8 mouse cellular contexts compared by ENCODE assay signal in the genomic region with DNA sequence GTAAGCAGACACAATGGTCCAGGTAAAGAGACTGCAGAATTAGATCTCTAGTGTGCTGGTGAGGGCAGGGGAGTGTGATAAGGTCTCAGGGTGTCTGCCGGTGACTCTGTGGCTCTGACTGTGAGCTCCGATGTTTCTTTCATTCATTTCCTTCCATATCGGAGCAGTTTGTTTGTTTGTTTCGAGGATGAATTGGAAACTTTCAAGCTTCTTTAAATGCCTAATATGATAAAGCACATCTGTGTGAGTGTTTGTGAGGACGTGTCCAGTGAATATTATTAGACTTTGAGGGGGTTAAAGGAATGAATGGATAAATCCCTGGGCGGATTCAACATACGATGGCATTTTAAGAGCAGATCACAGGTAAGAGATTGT. TPM values are rescaled to one million over a fixed set of nuclear protein-coding genes. Genes with fewer than 3 reads are reported as not detected.
A peak's percentile ranks its signal among the peaks of the same experiment; 100 is the strongest.
DNase-seq lines count a peak whose midpoint lies in the region; ATAC-seq and TF ChIP-seq lines count a peak whose summit lies in the region.

No protein-coding gene starts in this region.

- H3K9me3 ChIP-seq in liver, embryonic 13.5 days (replicated peaks), result no peaks in the 10 kb centered on the region

- DNase-seq in cerebellum, adult 2 months, result peak in 1 of 2 experiments; percentile 15
- peak; percentile 15 for DNase-seq in thymus, postnatal 0 days (ENCODE audit: low spot score)
- no peak for DNase-seq in thymus, postnatal 10 days (ENCODE audit: low spot score in 2 of 2)
- no peak for DNase-seq in liver, embryonic 13.5 days
- no peak for DNase-seq in embryo, embryonic 9.5 days (ENCODE audit: extremely low spot score)
- no peak for DNase-seq in right cerebral cortex, postnatal 36 days (ENCODE audit: low spot score in 2 of 2)
- no peak for DNase-seq in urinary bladder, postnatal 14 days (ENCODE audit: low spot score)

- peak overlapping the region; percentile 62 for H3K4me3 ChIP-seq in cerebellum, adult 2 months (replicated peaks; ENCODE audit: insufficient read depth, low read depth, low read length)
- peak overlapping the region; percentile 72 for H3K4me3 ChIP-seq in liver, embryonic 13.5 days (replicated peaks)

- peak overlapping the region; percentile 80 for H3K4me2 ChIP-seq in liver, embryonic 13.5 days

- peaks cover 3% of the 10 kb centered on the region for H3K4me1 ChIP-seq in cerebellum, adult 2 months (ENCODE audit: control insufficient read depth, insufficient read depth, low read length)
- H3K4me1 ChIP-seq in liver, embryonic 13.5 days (replicated peaks), result peaks cover 24% of the 10 kb centered on the region

- H3K9ac ChIP-seq in liver, embryonic 13.5 days, result peak overlapping the region; percentile 75

- no peak overlapping the region for H3K27ac ChIP-seq in cerebellum, adult 2 months (ENCODE audit: insufficient read depth, low read length)
- H3K27ac ChIP-seq in liver, embryonic 13.5 days, result no peak overlapping the region

- H3K36me3 ChIP-seq in liver, embryonic 13.5 days, result no peaks in the 10 kb centered on the region

- WGBS in cerebellum, adult 2 months, result 15% methylated on average over 7 of the region's 7 CpGs
- whole genome bisulfite sequencing in liver, embryonic 13.5 days (ENCODE audit: insufficient replicate concordance), result 20% methylated on average over 7 of the region's 7 CpGs

- no peak for TF ChIP-seq POLR2A in cerebellum, adult 2 months (IDR thresholded peaks at IDR 0.05; ENCODE audit: borderline replicate concordance, insufficient read depth, low read length)

- TF ChIP-seq CTCF in cerebellum, adult 2 months (IDR thresholded peaks at IDR 0.05; ENCODE audit: borderline replicate concordance, insufficient read depth, low read depth, low read length), result no peak

- no peaks in the 10 kb centered on the region for H3K27me3 ChIP-seq in cerebellum, adult 2 months (ENCODE audit: control insufficient read depth, insufficient read depth, low read length)
- no peaks in the 10 kb centered on the region for H3K27me3 ChIP-seq in liver, embryonic 13.5 days

- no peak for ATAC-seq in cerebellum, adult (ENCODE audit: insufficient number of reproducible peaks, low FRiP score, low TSS enrichment)
- no peak for ATAC-seq in liver, embryonic 13.5 days (ENCODE audit: low read depth)

RNA-seq across cellular contexts. Expression of gene Klrb1c, which starts 10.9 kb away (rescaled TPM):
- polyA plus RNA-seq in cerebellum, adult 2 months (2012; rRNA removed), result 0.08 TPM in 1 of 2 replicates, not detected in the other
- polyA plus RNA-seq in thymus, postnatal 0 days (2015; fragmentation: Nextera tagmentation; extraction: Ambion mirVana), result 1.5 and 1.6 TPM in 2 replicates
- polyA plus RNA-seq in liver, embryonic 13.5 days (2015; fragmentation: Nextera tagmentation; extraction: Ambion mirVana), result 0.08 and 0.10 TPM in 2 replicates

RNA-seq across cellular contexts. Expression of gene Gm44511, which starts 26.2 kb away (rescaled TPM):
- not detected in 2 replicates for polyA plus RNA-seq in cerebellum, adult 2 months (2012; rRNA removed)
- 0.58 and 0.96 TPM in 2 replicates for polyA plus RNA-seq in thymus, postnatal 0 days (2015; fragmentation: Nextera tagmentation; extraction: Ambion mirVana)
- polyA plus RNA-seq in liver, embryonic 13.5 days (2015; fragmentation: Nextera tagmentation; extraction: Ambion mirVana), result 0.20 TPM in 1 of 2 replicates, not detected in the other

RNA-seq across cellular contexts. Expression of gene Klrb1b, which starts 26.2 kb away (rescaled TPM):
- polyA plus RNA-seq in cerebellum, adult 2 months (2012; rRNA removed), result not detected in 2 replicates
- 0.92 and 1.1 TPM in 2 replicates for polyA plus RNA-seq in thymus, postnatal 0 days (2015; fragmentation: Nextera tagmentation; extraction: Ambion mirVana)
- polyA plus RNA-seq in liver, embryonic 13.5 days (2015; fragmentation: Nextera tagmentation; extraction: Ambion mirVana), result 0.09 TPM in 1 of 2 replicates, not detected in the other
